Mouse (Mus musculus): ENCODE measurements around the gene Ly6g5b. TPM values are rescaled to one million over a fixed set of nuclear protein-coding genes. Genes with fewer than 3 reads are reported as not detected.
A peak's percentile ranks its signal among the peaks of the same experiment; 100 is the strongest.

Ly6g5b gene
- polyA plus RNA-seq, 1 experiment from 2014 or later, result 1.5 TPM

DNA sequence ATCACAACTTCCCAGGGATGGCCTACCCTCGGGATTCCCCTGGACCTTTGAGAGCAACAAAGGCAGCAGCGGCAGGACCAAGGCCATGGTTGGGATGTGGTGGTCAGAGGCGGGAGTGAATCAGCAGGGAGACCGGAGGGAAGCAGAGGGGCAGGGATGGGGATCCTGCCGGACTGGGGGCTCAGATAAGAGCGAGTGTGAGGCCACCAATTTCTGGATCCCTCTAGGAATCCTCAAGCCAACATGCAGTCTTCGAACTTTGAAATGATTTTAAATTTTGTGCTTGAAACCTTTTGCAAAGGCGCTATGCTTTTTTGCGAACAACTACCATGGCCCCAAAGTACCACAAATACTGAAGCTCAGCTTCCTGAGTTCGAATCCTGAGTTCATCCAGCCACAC is 49.1 kb downstream of the Ly6g5b start, which contains the start of gene Mpig6b:
TSS of gene Mpig6b (minus strand) at position 101 of the 400 bp plus-strand sequence.
- Histone ChIP-seq H3K4me1 (peaks cover 29% of the 10 kb centered on the region), H3K9ac (peak within 1 kb of the TSS; percentile 49), H3K4me3 (peak within 1 kb of the TSS; percentile 25), H3K4me2 (replicated peaks) (peak within 1 kb of the TSS; percentile 57), H3K36me3 (peaks cover 19% of the 10 kb centered on the region), H3K9me3 (replicated peaks) (no peaks in the 10 kb centered on the region), H3K27ac (no peak within 1 kb of the TSS), H3K27me3 (peaks cover 52% of the 10 kb centered on the region)
- no peak for ATAC-seq (ENCODE audit: low FRiP score)
- 45% methylated on average over 10 of the region's 10 CpGs for WGBS

DNA sequence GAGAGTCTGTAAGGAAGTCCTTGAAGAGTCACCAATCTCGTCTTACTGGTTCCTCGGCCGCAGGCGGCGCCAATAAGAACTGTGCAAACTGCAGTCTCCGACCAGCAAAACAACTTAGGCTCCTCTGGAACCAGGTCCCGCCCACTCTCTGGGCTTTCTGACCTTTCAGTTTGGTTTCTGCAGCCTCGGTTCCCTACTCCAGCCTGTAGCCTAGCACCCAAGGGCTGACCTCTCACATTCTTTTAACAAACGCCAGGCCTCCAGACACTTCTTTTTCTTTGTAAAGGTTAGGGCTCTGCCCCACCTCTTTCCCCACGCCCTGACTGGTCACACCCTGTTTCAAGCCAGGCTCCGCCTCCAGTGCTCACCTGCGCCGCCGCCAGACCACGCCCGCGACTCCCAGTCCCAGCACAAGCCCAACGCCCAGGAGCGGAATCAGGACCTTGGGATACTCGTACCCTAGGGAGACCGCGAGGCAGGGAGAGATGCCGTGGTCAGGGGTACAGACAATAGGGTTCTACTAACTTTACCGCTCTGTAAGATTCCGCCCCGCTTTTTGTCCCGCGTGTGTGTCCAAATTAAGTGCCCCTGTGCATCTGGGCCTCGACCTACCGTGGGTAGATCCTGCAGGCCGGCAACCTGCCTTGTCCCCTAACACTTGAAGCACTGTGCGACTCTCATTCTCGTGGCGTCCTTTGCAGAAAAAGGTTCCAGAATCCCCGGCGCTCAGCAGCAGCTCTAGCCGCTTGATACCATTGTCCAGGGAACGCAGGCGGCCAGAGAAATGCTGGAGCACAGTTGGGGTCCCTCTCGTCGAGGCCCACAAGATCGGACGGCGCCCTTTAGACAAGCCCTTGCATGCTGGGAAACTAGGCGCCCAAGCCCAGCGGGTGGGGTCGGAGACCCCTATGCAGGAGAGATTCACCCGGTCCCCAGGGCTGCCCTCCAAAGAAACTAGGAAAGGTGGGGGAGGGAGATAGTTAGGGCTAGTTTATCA is 50.0 kb downstream of the Ly6g5b start, which contains the start of gene Ly6g6c:
TSS of gene Ly6g6c (plus strand) at position 438 of the 997 bp plus-strand sequence.
- peak within 1 kb of the TSS; percentile 49 for H3K9ac ChIP-seq
- under 1% methylated on average over 48 of the region's 48 CpGs for WGBS
- H3K4me2 ChIP-seq (replicated peaks), result peak within 1 kb of the TSS; percentile 57
- H3K4me3 ChIP-seq, result peak within 1 kb of the TSS; percentile 25
- H3K27ac ChIP-seq, result no peak within 1 kb of the TSS
- ATAC-seq (ENCODE audit: low FRiP score), result no peak
- no peaks in the 10 kb centered on the region for H3K9me3 ChIP-seq (replicated peaks)
- H3K4me1 ChIP-seq, result peaks cover 37% of the 10 kb centered on the region
- H3K27me3 ChIP-seq, result peaks cover 52% of the 10 kb centered on the region
- peaks cover 27% of the 10 kb centered on the region for H3K36me3 ChIP-seq

DNA sequence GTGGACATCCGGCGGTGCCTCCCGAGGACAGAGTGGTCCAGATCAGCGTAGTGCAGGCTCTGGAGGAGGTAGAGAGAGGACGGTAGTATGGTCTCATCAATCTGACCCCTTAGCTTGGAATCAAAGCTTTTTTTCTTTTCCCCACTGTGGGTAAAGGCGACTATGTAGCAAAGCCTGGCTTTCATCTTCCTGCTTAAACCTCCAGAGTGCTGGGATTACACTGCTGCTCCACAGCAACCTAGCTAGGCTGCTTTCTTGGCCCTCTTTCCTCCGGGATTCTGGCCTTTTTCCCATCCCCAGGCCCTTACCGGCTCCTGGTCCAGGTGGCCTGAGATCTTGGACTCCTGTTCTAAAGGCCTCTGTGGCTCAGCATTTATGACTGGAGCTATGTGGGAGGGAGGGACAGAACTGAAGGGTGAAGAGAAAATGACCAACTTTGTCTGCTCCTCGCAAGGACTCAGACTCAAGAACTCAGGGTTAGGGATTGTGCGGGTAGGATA is 50.8 kb downstream of the Ly6g5b start:
- H3K4me1 ChIP-seq, result peaks cover 43% of the 10 kb centered on the region
- peaks cover 52% of the 10 kb centered on the region for H3K27me3 ChIP-seq
- H3K9ac ChIP-seq, result no peak overlapping the region; the same call in 1 of the 2 replicates
- peaks cover 28% of the 10 kb centered on the region for H3K36me3 ChIP-seq
- peak overlapping the region; percentile 25; the same call in 1 of the 2 replicates for H3K4me3 ChIP-seq
- WGBS, result 33% methylated on average over 10 of the region's 10 CpGs
- H3K9me3 ChIP-seq (replicated peaks), result no peaks in the 10 kb centered on the region
- no peak overlapping the region for H3K27ac ChIP-seq
- H3K4me2 ChIP-seq (replicated peaks), result peak overlapping the region; percentile 57
- ATAC-seq (ENCODE audit: low FRiP score), result no peak

Other genes starting within 250 kb of the Ly6g5b start
- gene Zbtb12, start 235.9 kb downstream of the Ly6g5b start, polyA plus RNA-seq (2016; fragmentation: Nextera tagmentation; extraction: Ambion mirVana), result 12.0 and 12.8 TPM in 2 replicates
- 0.10 and 0.29 TPM in 2 replicates for gene Gm20547, start 233.4 kb downstream of the Ly6g5b start, polyA plus RNA-seq (2016; fragmentation: Nextera tagmentation; extraction: Ambion mirVana)
- gene C2, start 217.2 kb downstream of the Ly6g5b start, polyA plus RNA-seq (2016; fragmentation: Nextera tagmentation; extraction: Ambion mirVana), result 1.4 and 2.6 TPM in 2 replicates
- gene Ehmt2, start 217.0 kb downstream of the Ly6g5b start, polyA plus RNA-seq (2016; fragmentation: Nextera tagmentation; extraction: Ambion mirVana), result 110 and 113 TPM in 2 replicates
- gene Slc44a4, start 201.0 kb downstream of the Ly6g5b start, polyA plus RNA-seq (2016; fragmentation: Nextera tagmentation; extraction: Ambion mirVana), result 0.13 and 0.15 TPM in 2 replicates
- 25.2 and 28.2 TPM in 2 replicates for gene Neu1, start 184.2 kb downstream of the Ly6g5b start, polyA plus RNA-seq (2016; fragmentation: Nextera tagmentation; extraction: Ambion mirVana)
- gene Hspa1b, start 156.2 kb downstream of the Ly6g5b start, polyA plus RNA-seq (2016; fragmentation: Nextera tagmentation; extraction: Ambion mirVana), result 0.08 and 0.25 TPM in 2 replicates
- gene Gm20481, start 145.5 kb downstream of the Ly6g5b start, polyA plus RNA-seq (2016; fragmentation: Nextera tagmentation; extraction: Ambion mirVana), result 0.99 TPM in 1 of 2 replicates, not detected in the other
- 2.2 and 3.1 TPM in 2 replicates for gene Hspa1a, start 143.3 kb downstream of the Ly6g5b start, polyA plus RNA-seq (2016; fragmentation: Nextera tagmentation; extraction: Ambion mirVana)
- 1.3 TPM in 2 replicates for gene Hspa1l, start 142.7 kb downstream of the Ly6g5b start, polyA plus RNA-seq (2016; fragmentation: Nextera tagmentation; extraction: Ambion mirVana)
- gene Lsm2, start 133.6 kb downstream of the Ly6g5b start, polyA plus RNA-seq (2016; fragmentation: Nextera tagmentation; extraction: Ambion mirVana), result 128 and 158 TPM in 2 replicates
- 109 and 110 TPM in 2 replicates for gene Vars, start 114.4 kb downstream of the Ly6g5b start, polyA plus RNA-seq (2016; fragmentation: Nextera tagmentation; extraction: Ambion mirVana)
- 0.12 and 0.20 TPM in 2 replicates for gene Vwa7, start 98.8 kb downstream of the Ly6g5b start, polyA plus RNA-seq (2016; fragmentation: Nextera tagmentation; extraction: Ambion mirVana)
- gene Sapcd1, start 87.4 kb downstream of the Ly6g5b start, polyA plus RNA-seq (2016; fragmentation: Nextera tagmentation; extraction: Ambion mirVana), result 2.4 and 3.6 TPM in 2 replicates
- 3.0 and 3.1 TPM in 2 replicates for gene Msh5, start 68.7 kb downstream of the Ly6g5b start, polyA plus RNA-seq (2016; fragmentation: Nextera tagmentation; extraction: Ambion mirVana)
- gene Clic1, start 65.5 kb downstream of the Ly6g5b start, polyA plus RNA-seq (2016; fragmentation: Nextera tagmentation; extraction: Ambion mirVana), result 157 and 159 TPM in 2 replicates
- gene Ddah2, start 56.4 kb downstream of the Ly6g5b start, polyA plus RNA-seq (2016; fragmentation: Nextera tagmentation; extraction: Ambion mirVana), result 512 and 517 TPM in 2 replicates
- gene Ly6g6c, start 50.0 kb downstream of the Ly6g5b start, polyA plus RNA-seq (2016; fragmentation: Nextera tagmentation; extraction: Ambion mirVana), result not detected in 2 replicates
- 0.46 and 0.52 TPM in 2 replicates for gene Mpig6b, start 49.2 kb downstream of the Ly6g5b start, polyA plus RNA-seq (2016; fragmentation: Nextera tagmentation; extraction: Ambion mirVana)
- not detected in 2 replicates for gene Ly6g6e, start 38.5 kb downstream of the Ly6g5b start, polyA plus RNA-seq (2016; fragmentation: Nextera tagmentation; extraction: Ambion mirVana)
- 2.1 and 2.3 TPM in 2 replicates for gene Ly6g6d, start 37.4 kb downstream of the Ly6g5b start, polyA plus RNA-seq (2016; fragmentation: Nextera tagmentation; extraction: Ambion mirVana)
- 0.47 and 0.62 TPM in 2 replicates for gene Ly6g6f, start 29.8 kb downstream of the Ly6g5b start, polyA plus RNA-seq (2016; fragmentation: Nextera tagmentation; extraction: Ambion mirVana)
- 78.6 and 81.1 TPM in 2 replicates for gene Abhd16a, start 26.2 kb downstream of the Ly6g5b start, polyA plus RNA-seq (2016; fragmentation: Nextera tagmentation; extraction: Ambion mirVana)
- not detected in 2 replicates for gene Ly6g5c, start 7.1 kb downstream of the Ly6g5b start, polyA plus RNA-seq (2016; fragmentation: Nextera tagmentation; extraction: Ambion mirVana)
- 19.8 and 20.8 TPM in 2 replicates for gene Gpank1, start 6.0 kb upstream of the Ly6g5b start, polyA plus RNA-seq (2016; fragmentation: Nextera tagmentation; extraction: Ambion mirVana)
- 237 and 276 TPM in 2 replicates for gene Csnk2b, start 6.6 kb upstream of the Ly6g5b start, polyA plus RNA-seq (2016; fragmentation: Nextera tagmentation; extraction: Ambion mirVana)
- 7.3 and 7.7 TPM in 2 replicates for gene D17H6S53E, start 10.9 kb upstream of the Ly6g5b start, polyA plus RNA-seq (2016; fragmentation: Nextera tagmentation; extraction: Ambion mirVana)
- gene Apom, start 16.6 kb upstream of the Ly6g5b start, polyA plus RNA-seq (2016; fragmentation: Nextera tagmentation; extraction: Ambion mirVana), result 0.39 TPM in 1 of 2 replicates, not detected in the other
- gene Bag6, start 19.8 kb upstream of the Ly6g5b start, polyA plus RNA-seq (2016; fragmentation: Nextera tagmentation; extraction: Ambion mirVana), result 87.9 and 88.3 TPM in 2 replicates
- 206 and 213 TPM in 2 replicates for gene Prrc2a, start 49.5 kb upstream of the Ly6g5b start, polyA plus RNA-seq (2016; fragmentation: Nextera tagmentation; extraction: Ambion mirVana)
- gene Aif1, start 60.6 kb upstream of the Ly6g5b start, polyA plus RNA-seq (2016; fragmentation: Nextera tagmentation; extraction: Ambion mirVana), result 7.8 and 7.9 TPM in 2 replicates
- 6.1 and 6.9 TPM in 2 replicates for gene Lst1, start 73.0 kb upstream of the Ly6g5b start, polyA plus RNA-seq (2016; fragmentation: Nextera tagmentation; extraction: Ambion mirVana)
- gene Ltb, start 79.0 kb upstream of the Ly6g5b start, polyA plus RNA-seq (2016; fragmentation: Nextera tagmentation; extraction: Ambion mirVana), result 0.54 and 0.81 TPM in 2 replicates
- gene Tnf, start 86.6 kb upstream of the Ly6g5b start, polyA plus RNA-seq (2016; fragmentation: Nextera tagmentation; extraction: Ambion mirVana), result 0.14 TPM in 1 of 2 replicates, not detected in the other
- gene Lta, start 89.9 kb upstream of the Ly6g5b start, polyA plus RNA-seq (2016; fragmentation: Nextera tagmentation; extraction: Ambion mirVana), result not detected in 2 replicates
- 0.62 TPM in 1 of 2 replicates, not detected in the other for gene Gm16181, start 105.4 kb upstream of the Ly6g5b start, polyA plus RNA-seq (2016; fragmentation: Nextera tagmentation; extraction: Ambion mirVana)
- 21.1 and 23.0 TPM in 2 replicates for gene Atp6v1g2, start 118.2 kb upstream of the Ly6g5b start, polyA plus RNA-seq (2016; fragmentation: Nextera tagmentation; extraction: Ambion mirVana)
- gene Nfkbil1, start 120.4 kb upstream of the Ly6g5b start, polyA plus RNA-seq (2016; fragmentation: Nextera tagmentation; extraction: Ambion mirVana), result 12.1 and 12.2 TPM in 2 replicates
- gene Ddx39b, start 126.3 kb upstream of the Ly6g5b start, polyA plus RNA-seq (2016; fragmentation: Nextera tagmentation; extraction: Ambion mirVana), result 480 and 488 TPM in 2 replicates
- 38.6 and 46.0 TPM in 2 replicates for gene H2-D1, start 147.3 kb upstream of the Ly6g5b start, polyA plus RNA-seq (2016; fragmentation: Nextera tagmentation; extraction: Ambion mirVana)
- gene H2-Q1, start 205.0 kb upstream of the Ly6g5b start, polyA plus RNA-seq (2016; fragmentation: Nextera tagmentation; extraction: Ambion mirVana), result 0.12 TPM in 1 of 2 replicates, not detected in the other
- gene H2-Q2, start 226.8 kb upstream of the Ly6g5b start, polyA plus RNA-seq (2016; fragmentation: Nextera tagmentation; extraction: Ambion mirVana), result 0.46 TPM in 1 of 2 replicates, not detected in the other